Mouse (Mus musculus) lung, postnatal 0 days (tissue): Measurements from ENCODE around the gene Rpl15. TPM values are rescaled to one million over a fixed set of nuclear protein-coding genes. Genes with fewer than 3 reads are reported as not detected.
"Not testable (repeated sequence)": the region's sequence is repeated elsewhere in the genome, so short reads cannot be mapped to it uniquely, and the experiment has no call there.

Experiments
- ATAC-seq: fragments of 200-750 bp; cut with Nextera tagmentation; 2 replicates; pipeline ENCODE4 v1.8.0; 2017; ENCODE audit warnings: moderate library complexity
- DNase-seq: peaks from one replicate; pipeline ENCODE4 v3.0.0-alpha.2; 2016; ENCODE audit warnings: low spot score
- H3K27ac ChIP-seq: fragments of 300-500 bp; sonication (generic); 2 replicates; pipeline ENCODE4 v1.5.1; 2014; ENCODE audit warnings: antibody characterized with exemption, mild to moderate bottlenecking, low read length, mixed read lengths
- H3K27me3 ChIP-seq: fragments of 300-500 bp; sonication (generic); replicated peaks from 2 replicates; pipeline ENCODE4 v1.6.1; 2014; ENCODE audit warnings: low read length, mixed read lengths; ENCODE audit not compliant: insufficient read depth
- H3K36me3 ChIP-seq: fragments of 300-500 bp; sonication (generic); 2 replicates; pipeline ENCODE4 v1.6.1; 2014; ENCODE audit warnings: low read length, mixed read lengths; ENCODE audit not compliant: insufficient read depth
- H3K4me1 ChIP-seq: fragments of 300-500 bp; sonication (generic); 2 replicates; pipeline ENCODE4 v1.6.1; 2014; ENCODE audit warnings: antibody characterized with exemption, low read depth, low read length, mixed read lengths; ENCODE audit not compliant: insufficient read depth
- H3K4me2 ChIP-seq: fragments of 300-500 bp; sonication (generic); replicated peaks from 2 replicates; pipeline ENCODE4 v1.6.1; 2014; ENCODE audit warnings: low read depth, mild to moderate bottlenecking, low read length, moderate library complexity, mixed read lengths
- H3K4me3 ChIP-seq: fragments of 300-500 bp; sonication (generic); 2 replicates; pipeline ENCODE4 v1.5.1; 2014; ENCODE audit warnings: low read depth, low read length
- H3K9ac ChIP-seq: fragments of 300-500 bp; sonication (generic); replicated peaks from 2 replicates; pipeline ENCODE4 v1.6.1; 2014; ENCODE audit warnings: low read depth, mild to moderate bottlenecking
- H3K9me3 ChIP-seq: fragments of 300-500 bp; sonication (generic); 2 replicates; pipeline ENCODE4 v1.6.1; 2016; ENCODE audit warnings: low read length, mixed read lengths
- CTCF ChIP-seq: IDR thresholded peaks from 2 replicates; pipeline ENCODE4 v1.5.1; 2016; ENCODE audit warnings: antibody characterized with exemption, mild to moderate bottlenecking
- EP300 ChIP-seq: IDR thresholded peaks from 2 replicates; pipeline ENCODE4 v1.6.1; 2016; ENCODE audit warnings: antibody characterized with exemption, mild to moderate bottlenecking, control low read depth
- WGBS: fragments of 180-500 bp; shearing (Covaris S2); extraction: QIAGEN DNeasy Blood & Tissue Kit; methylation state at CpG from one replicate; pipeline ENCODE4 v1.1.7; 2014; 5-methylcytosine and 5-hydroxymethylcytosine counted together
- polyA plus RNA-seq: library from polyadenylated mRNA; unstranded; fragments of >200 nt; fragmentation: Nextera tagmentation; extraction: Ambion mirVana; gene quantifications from 2 replicates; pipeline ENCODE4 v1.2.1, GENCODE M21; 2015

The Rpl15 gene
- polyA plus RNA-seq, 1 experiment from 2014 or later: 282 TPM

DNA sequence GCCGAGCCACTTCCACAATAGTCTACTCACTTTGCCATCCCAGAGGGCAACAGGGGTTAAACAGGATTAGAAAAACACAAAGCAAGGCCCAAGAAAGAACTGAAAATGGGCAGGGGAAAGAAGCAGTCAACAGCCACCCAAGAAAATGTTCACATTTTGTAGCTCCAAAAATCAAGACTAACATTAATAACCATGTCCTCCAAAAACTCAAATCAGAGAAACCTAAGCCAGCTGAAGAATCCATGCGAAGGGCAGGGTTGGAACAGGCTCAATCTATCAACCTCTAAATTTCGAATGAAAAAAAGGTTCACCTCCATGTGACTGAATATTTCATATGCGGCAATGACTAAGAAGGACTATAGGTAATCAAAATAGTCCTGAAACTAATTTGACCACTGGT lies 33.8 kb downstream of the Rpl15 start:
- 67% methylated on average over 4 of the region's 4 CpGs for WGBS

GRCm38 (mm10) chr14:18236496-18237235 lies 34.5 kb downstream of the Rpl15 start:
- ATAC-seq, H3K4me3 ChIP-seq: not testable (repeated sequence)
- 80% methylated on average over 2 of the region's 2 CpGs for WGBS

More for the DNA sequence above, 33.8 kb downstream of the Rpl15 start:
- Histone ChIP-seq H3K36me3 (no peaks in the 10 kb centered on the region), H3K27me3 (no peaks in the 10 kb centered on the region), H3K4me2 (peak overlapping the region; percentile 79), H3K9me3 (no peaks in the 10 kb centered on the region), H3K4me3 (peak overlapping the region; percentile 73; the same call in 1 of the 2 replicates), H3K4me1 (0 out of 2 replicates have a peak, but pooled peaks cover 4% of the 10 kb centered on the region), H3K9ac (no peak overlapping the region), H3K27ac (0 out of 2 replicates have a peak overlapping the region, but pooled peaks have one; percentile 97)
- TF ChIP-seq EP300 (no peak), CTCF (no peak)
- no peak for ATAC-seq
- DNase-seq: no peak

DNA sequence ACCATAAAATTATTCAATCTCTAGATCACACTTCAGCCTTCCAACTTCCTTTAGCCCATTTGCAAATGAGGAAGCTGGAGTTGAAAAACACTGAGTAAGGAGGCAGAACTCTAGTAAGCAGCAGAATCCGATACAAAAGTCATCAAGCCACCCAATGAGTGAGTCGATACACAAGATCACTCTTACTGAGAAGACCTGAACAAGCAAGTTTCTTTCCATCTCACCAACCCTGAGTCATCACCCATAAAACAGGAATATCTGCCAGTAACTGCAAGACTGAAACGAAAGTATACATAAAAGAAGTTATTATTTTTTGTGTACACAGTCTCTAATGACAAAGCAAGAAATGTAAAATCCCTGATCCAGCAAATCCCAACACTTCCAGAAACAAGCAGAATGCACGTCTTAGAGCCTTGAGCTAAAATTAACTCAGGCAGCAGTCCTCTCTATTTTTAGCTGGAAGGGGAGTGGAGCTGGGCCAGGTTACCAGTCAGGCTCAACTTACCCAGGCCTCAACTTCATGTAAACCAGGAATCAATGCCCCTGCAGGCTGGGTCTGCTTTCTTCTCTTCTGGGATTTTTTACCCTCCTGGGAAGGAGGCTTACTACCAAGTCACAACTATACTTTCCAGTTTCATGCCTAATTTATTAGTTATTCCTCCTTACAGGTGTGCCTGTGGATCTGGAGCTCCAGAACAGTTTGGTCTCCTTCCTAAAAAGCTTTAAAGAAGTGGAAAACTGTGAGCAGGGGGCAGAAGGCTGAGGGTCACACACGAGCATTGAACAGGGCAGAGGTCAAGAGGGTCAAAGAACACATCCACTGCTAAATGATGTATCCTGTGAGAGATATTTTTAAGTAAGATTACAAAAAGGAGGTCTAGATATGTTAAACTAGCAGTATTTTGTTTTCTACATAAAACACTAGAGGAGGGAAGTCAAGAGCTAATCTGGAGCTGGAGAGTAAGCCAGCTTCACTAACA lies 36.9 kb downstream of the Rpl15 start:
- H3K9me3 ChIP-seq: no peaks in the 10 kb centered on the region
- 0 out of 2 replicates have a peak overlapping the region, but pooled peaks have one; percentile 5 for H3K4me2 ChIP-seq
- no peak overlapping the region for H3K4me3 ChIP-seq
- H3K36me3 ChIP-seq: no peaks in the 10 kb centered on the region
- H3K9ac ChIP-seq: no peak overlapping the region
- 0 out of 2 replicates have a peak, but pooled peaks cover 4% of the 10 kb centered on the region for H3K4me1 ChIP-seq
- ATAC-seq (no peak), DNase-seq (peak; percentile 44)
- no peak overlapping the region for H3K27ac ChIP-seq
- no peak for TF ChIP-seq EP300
- TF ChIP-seq CTCF: no peak
- H3K27me3 ChIP-seq: no peaks in the 10 kb centered on the region
- 34% methylated on average over 5 of the region's 5 CpGs for WGBS

More at GRCm38 (mm10) chr14:18236496-18237235, 34.5 kb downstream of the Rpl15 start:
- H3K4me1 ChIP-seq, H3K36me3 ChIP-seq, H3K4me2 ChIP-seq, H3K27me3 ChIP-seq, H3K9me3 ChIP-seq, H3K9ac ChIP-seq, H3K27ac ChIP-seq, DNase-seq: not testable (repeated sequence)

GRCm38 (mm10) chr14:18233076-18233475 lies 38.1 kb downstream of the Rpl15 start:
- WGBS: 78% methylated on average over 2 of the region's 2 CpGs
- Histone ChIP-seq H3K27ac (no peak overlapping the region), H3K9me3 (no peaks in the 10 kb centered on the region), H3K4me2 (no peak overlapping the region), H3K27me3 (no peaks in the 10 kb centered on the region), H3K4me3 (no peak overlapping the region), H3K9ac (no peak overlapping the region), H3K36me3 (no peaks in the 10 kb centered on the region), H3K4me1 (0 out of 2 replicates have a peak, but pooled peaks cover 4% of the 10 kb centered on the region)
- no peak for TF ChIP-seq CTCF
- peak; percentile 42 for DNase-seq
- no peak for ATAC-seq

- not testable (repeated sequence) for ATAC-seq, H3K27ac ChIP-seq, H3K9me3 ChIP-seq, H3K4me1 ChIP-seq, H3K4me3 ChIP-seq, H3K4me2 ChIP-seq, H3K36me3 ChIP-seq, H3K27me3 ChIP-seq, H3K9ac ChIP-seq, DNase-seq
- 92% methylated on average over 8 of the region's 8 CpGs for WGBS
Measured at GRCm38 (mm10) chr14:18231866-18232265, 39.3 kb downstream of the Rpl15 start.

DNA sequence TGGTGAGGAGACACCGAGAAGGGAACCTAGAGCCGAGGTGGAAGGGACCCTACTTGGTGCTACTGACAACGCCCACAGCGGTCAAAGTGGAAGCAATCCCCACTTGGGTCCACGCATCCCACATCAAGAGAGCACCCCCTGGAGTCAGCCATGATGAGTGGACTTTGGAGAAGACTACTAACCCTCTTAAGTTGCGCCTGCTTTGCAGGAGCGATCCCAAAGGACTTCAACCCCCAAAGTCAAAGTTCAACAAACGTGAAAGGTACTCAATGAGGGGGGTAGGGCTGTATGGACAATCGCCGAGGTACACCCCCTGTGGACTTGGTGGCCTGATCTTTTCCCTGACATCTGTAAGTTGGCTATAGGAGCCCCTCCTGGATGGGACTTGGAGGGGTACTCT lies 41.4 kb downstream of the Rpl15 start:
- not testable (repeated sequence) for H3K9me3 ChIP-seq, H3K4me3 ChIP-seq, H3K4me1 ChIP-seq, H3K9ac ChIP-seq, H3K36me3 ChIP-seq, ATAC-seq, H3K27ac ChIP-seq, H3K27me3 ChIP-seq, DNase-seq, H3K4me2 ChIP-seq
- WGBS: 94% methylated on average over 10 of the region's 10 CpGs

DNA sequence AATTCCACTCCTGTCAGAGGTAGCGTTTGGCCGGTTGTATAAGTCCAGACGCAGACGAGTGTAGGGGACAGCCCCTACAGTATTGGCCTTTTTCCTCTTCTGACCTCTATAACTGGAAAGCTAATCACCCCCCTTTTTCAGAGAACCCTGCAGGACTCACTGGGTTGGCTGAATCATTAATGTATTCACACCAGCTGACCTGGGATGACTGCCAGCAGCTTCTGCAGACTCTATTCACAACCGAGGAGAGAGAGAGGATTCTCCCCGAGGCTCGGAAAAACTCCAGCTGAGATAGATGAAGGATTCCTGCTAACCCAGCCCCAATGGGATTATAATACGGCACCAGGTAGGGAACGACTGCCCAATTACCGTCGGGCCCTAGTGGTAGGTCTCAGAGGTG lies 45.0 kb downstream of the Rpl15 start:
- H3K4me1 ChIP-seq, DNase-seq, H3K27ac ChIP-seq, H3K36me3 ChIP-seq, H3K9ac ChIP-seq, H3K9me3 ChIP-seq, H3K27me3 ChIP-seq, H3K4me2 ChIP-seq, ATAC-seq, H3K4me3 ChIP-seq: not testable (repeated sequence)
- WGBS: 75% methylated on average over 11 of the region's 11 CpGs

- H3K36me3 ChIP-seq, H3K9ac ChIP-seq, ATAC-seq, H3K4me3 ChIP-seq, H3K4me1 ChIP-seq, H3K9me3 ChIP-seq, H3K27me3 ChIP-seq, H3K4me2 ChIP-seq, DNase-seq, H3K27ac ChIP-seq: not testable (repeated sequence)
- WGBS: 90% methylated on average over 11 of the region's 11 CpGs
Measured at GRCm38 (mm10) chr14:18225431-18225830, 45.8 kb downstream of the Rpl15 start.
